Mouse (Mus musculus) cerebellum, postnatal 10 days (tissue): ENCODE results near the gene Nat9.
A peak's percentile ranks its signal among the peaks of the same experiment; 100 is the strongest.

Experiments
- DNase-seq, 2 experiments: peaks; one replicate each; pipeline ENCODE4 v3.0.0; 2021; ENCODE audit warnings: mixed read lengths in 2 of 2

Nat9 gene

GRCm38 (mm10) chr11:115176399-115177190, 11.1 kb downstream of the Nat9 start:
- DNase-seq: no peak

- no peak for DNase-seq
Measured at GRCm38 (mm10) chr11:115173549-115174339, 13.9 kb downstream of the Nat9 start.

GRCm38 (mm10) chr11:115172825-115173287, 14.8 kb downstream of the Nat9 start:
- DNase-seq: peak in 1 of 2 experiments; percentile 61

GRCm38 (mm10) chr11:115171125-115171524, 16.5 kb downstream of the Nat9 start:
- no peak for DNase-seq

- no peak for DNase-seq
Measured at GRCm38 (mm10) chr11:115169430-115169829, 18.2 kb downstream of the Nat9 start.

- DNase-seq: no peak
Measured at GRCm38 (mm10) chr11:115167631-115168249, 19.9 kb downstream of the Nat9 start.

GRCm38 (mm10) chr11:115166776-115167175, 20.9 kb downstream of the Nat9 start:
- DNase-seq: no peak

- DNase-seq: peak; percentile 47 to 50
Measured at GRCm38 (mm10) chr11:115164976-115165374, 22.7 kb downstream of the Nat9 start.

- DNase-seq: peak in 1 of 2 experiments; percentile 32
Measured at GRCm38 (mm10) chr11:115164341-115164975, 23.2 kb downstream of the Nat9 start.

GRCm38 (mm10) chr11:115163568-115164150, 24.0 kb downstream of the Nat9 start:
- peak; percentile 62 to 68 for DNase-seq

GRCm38 (mm10) chr11:115162832-115163480, 24.7 kb downstream of the Nat9 start, which contains the start of gene Slc9a3r1:
Gene Slc9a3r1 (plus strand): TSS chr11:115163341.
- peak; percentile 98 for DNase-seq

- DNase-seq: no peak
Measured at GRCm38 (mm10) chr11:115162205-115162601, 25.5 kb downstream of the Nat9 start.

- no peak for DNase-seq
Measured at GRCm38 (mm10) chr11:115161578-115162204, 26.0 kb downstream of the Nat9 start.

GRCm38 (mm10) chr11:115160883-115161577, 26.6 kb downstream of the Nat9 start:
- peak; percentile 93 to 94 for DNase-seq

GRCm38 (mm10) chr11:115160016-115160797, 27.5 kb downstream of the Nat9 start:
- DNase-seq: peak; percentile 89 to 93

- DNase-seq: no peak
Measured at GRCm38 (mm10) chr11:115157933-115158719, 29.5 kb downstream of the Nat9 start.

- DNase-seq: no peak
Measured at GRCm38 (mm10) chr11:115155053-115155634, 32.5 kb downstream of the Nat9 start.

GRCm38 (mm10) chr11:115153699-115154292, 33.9 kb downstream of the Nat9 start:
- peak; percentile 83 to 84 for DNase-seq
